Mouse (Mus musculus) cerebellum, adult 2 months (tissue): ENCODE measurements at regions not wholly inside any gene's neighbourhood (a gene's known extent, or its start where the extent isn't known, plus 50 kb on each side); places are given as distances from the start of the nearest gene placed in this dataset.

ENCODE experiments used
- CTCF ChIP-seq: fragments of 200-500 bp; IDR thresholded peaks from 2 replicates; pipeline ENCODE4 v1.5.1; 2011; ENCODE audit warnings: low read depth, mild to moderate bottlenecking, control low read depth, low read length, moderate library complexity, borderline replicate concordance; ENCODE audit not compliant: insufficient read depth
- POLR2A ChIP-seq: fragments of 200-500 bp; IDR thresholded peaks from 2 replicates; pipeline ENCODE4 v1.6.1; 2011; ENCODE audit warnings: low read length, control low read depth, borderline replicate concordance; ENCODE audit not compliant: insufficient read depth

- TF ChIP-seq CTCF (no peak), POLR2A (no peak)
Observed at GRCm38 (mm10) chr9:47445332-47445731, 84.6 kb upstream of the Cadm1 start.
